Mouse (Mus musculus): Measurements from ENCODE around the gene Sptlc2. TPM values are rescaled to one million over a fixed set of nuclear protein-coding genes. Genes with fewer than 3 reads are reported as not detected.

Sptlc2 gene
- total and polyA plus RNA-seq, 2 experiments from 2014 or later: 32.8 to 86.9 TPM

DNA sequence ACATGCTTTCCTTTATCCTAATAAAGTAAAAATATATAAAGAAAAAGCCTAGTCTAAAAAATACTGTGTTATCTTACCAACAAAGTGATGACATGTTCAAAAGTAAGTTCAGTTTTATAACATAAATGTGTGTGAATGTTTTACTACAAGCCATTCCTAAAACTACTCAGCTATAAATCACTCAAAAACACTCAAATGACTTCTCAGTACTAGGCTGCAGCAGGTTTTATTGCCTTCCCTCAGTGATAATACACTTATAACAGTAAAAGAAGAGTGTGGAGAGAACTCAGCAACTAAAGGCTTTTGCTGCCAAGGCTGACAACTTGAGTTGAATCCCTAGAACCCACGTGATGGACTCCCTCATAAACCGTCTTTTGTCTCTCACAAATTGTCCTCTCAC lies 18.8 kb downstream of the Sptlc2 start:
- DNase-seq (ENCODE audit: low spot score): no peak
- H3K4me3 ChIP-seq (ENCODE audit: low read length): no peak overlapping the region

DNA sequence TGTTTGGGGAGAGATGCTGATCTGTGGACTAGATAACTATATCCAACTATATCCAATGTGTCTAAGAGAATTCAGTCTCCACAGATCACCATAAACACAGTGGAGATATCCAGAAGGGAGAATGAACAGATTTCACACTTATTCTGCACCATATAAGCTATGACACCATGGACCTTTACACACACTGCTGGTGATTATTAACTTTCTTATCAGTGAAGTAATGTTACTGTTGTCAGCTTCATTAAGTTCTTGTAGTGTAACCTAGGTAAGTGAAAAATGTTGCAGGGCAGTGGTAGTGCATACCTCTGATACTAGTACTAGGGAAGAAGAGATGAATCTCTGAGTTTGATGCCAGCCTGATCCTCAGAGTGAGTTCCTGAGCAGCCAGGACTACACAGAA lies 20.1 kb downstream of the Sptlc2 start:
- no peaks in the 10 kb centered on the region for H3K4me1 ChIP-seq (ENCODE audit: insufficient read depth, low read length)
- H3K4me3 ChIP-seq (ENCODE audit: low read length): no peak overlapping the region
- ATAC-seq: no peak
- no peaks in the 10 kb centered on the region for H3K9me3 ChIP-seq (ENCODE audit: low read length)
- H3K9ac ChIP-seq (replicated peaks; ENCODE audit: low read length): no peak overlapping the region
- no peak overlapping the region for H3K4me2 ChIP-seq (ENCODE audit: low read depth, low read length)
- no peak for TF ChIP-seq CTCF (IDR thresholded peaks at IDR 0.05; ENCODE audit: low read depth)
- peaks cover 12% of the 10 kb centered on the region for H3K36me3 ChIP-seq (ENCODE audit: insufficient read depth, low read length)
- DNase-seq (ENCODE audit: low spot score): no peak
- H3K27me3 ChIP-seq (ENCODE audit: insufficient read depth, low read length): no peaks in the 10 kb centered on the region
- H3K27ac ChIP-seq: no peak overlapping the region

More for the DNA sequence above, 18.8 kb downstream of the Sptlc2 start:
- H3K4me1 ChIP-seq (ENCODE audit: insufficient read depth, low read length): no peaks in the 10 kb centered on the region
- no peak for TF ChIP-seq CTCF (IDR thresholded peaks at IDR 0.05; ENCODE audit: low read depth)
- peaks cover 12% of the 10 kb centered on the region for H3K36me3 ChIP-seq (ENCODE audit: insufficient read depth, low read length)
- no peaks in the 10 kb centered on the region for H3K9me3 ChIP-seq (ENCODE audit: low read length)
- H3K9ac ChIP-seq (replicated peaks; ENCODE audit: low read length): no peak overlapping the region
- no peak for ATAC-seq
- no peak overlapping the region for H3K27ac ChIP-seq
- H3K4me2 ChIP-seq (ENCODE audit: low read depth, low read length): no peak overlapping the region
- H3K27me3 ChIP-seq (ENCODE audit: insufficient read depth, low read length): no peaks in the 10 kb centered on the region
- 74% methylated on average over 2 of the region's 2 CpGs for WGBS

DNA sequence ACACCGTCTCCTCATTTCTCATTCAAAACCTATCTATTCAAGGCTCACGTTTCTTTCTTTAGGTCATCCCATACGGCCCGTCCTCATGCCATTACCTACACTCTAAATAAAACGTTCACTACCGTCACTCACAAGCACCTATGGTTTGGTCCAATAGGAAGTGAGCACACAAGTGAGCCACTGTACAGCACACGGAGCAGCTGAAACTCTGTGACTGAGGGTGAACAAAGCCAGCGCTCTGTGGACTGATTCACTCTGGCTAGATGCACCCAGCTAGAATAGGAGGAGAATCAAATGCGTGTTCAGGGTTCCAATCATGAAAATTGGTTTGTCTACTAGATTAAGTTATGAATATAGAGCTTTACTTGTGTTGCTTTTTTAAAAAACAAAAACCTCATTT lies 22.5 kb downstream of the Sptlc2 start:
- no peak overlapping the region for H3K4me2 ChIP-seq (ENCODE audit: low read depth, low read length)
- H3K27ac ChIP-seq: no peak overlapping the region
- no peak overlapping the region for H3K4me3 ChIP-seq (ENCODE audit: low read length)
- H3K36me3 ChIP-seq (ENCODE audit: insufficient read depth, low read length): peaks cover 12% of the 10 kb centered on the region
- no peak overlapping the region for H3K9ac ChIP-seq (replicated peaks; ENCODE audit: low read length)
- H3K27me3 ChIP-seq (ENCODE audit: insufficient read depth, low read length): no peaks in the 10 kb centered on the region
- ATAC-seq (0 out of 2 replicates have a peak, but pooled peaks have one; percentile 61), DNase-seq (ENCODE audit: low spot score) (no peak)
- 76% methylated on average over 9 of the region's 9 CpGs for WGBS
- no peaks in the 10 kb centered on the region for H3K9me3 ChIP-seq (ENCODE audit: low read length)
- H3K4me1 ChIP-seq (ENCODE audit: insufficient read depth, low read length): no peaks in the 10 kb centered on the region
- no peak for TF ChIP-seq CTCF (IDR thresholded peaks at IDR 0.05; ENCODE audit: low read depth)

DNA sequence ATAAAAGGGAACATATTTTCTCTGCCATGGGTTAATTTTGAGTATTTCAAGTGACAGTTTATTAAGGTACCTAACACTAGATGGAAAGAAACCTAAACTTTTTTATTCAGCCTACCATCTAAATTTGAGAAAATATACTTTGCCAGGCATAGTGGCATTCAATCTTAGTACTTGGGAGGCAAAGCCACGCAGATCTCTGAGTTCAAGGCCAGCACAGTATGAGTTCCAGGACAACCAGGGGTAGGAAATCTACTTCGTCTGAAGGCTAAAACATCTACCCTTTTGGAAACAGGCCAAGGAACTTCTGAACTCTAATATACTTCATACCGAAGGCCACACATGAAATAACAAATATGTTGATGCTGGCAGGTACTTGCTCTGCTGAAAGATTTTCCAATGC lies 26.0 kb downstream of the Sptlc2 start:
- no peak overlapping the region for H3K9ac ChIP-seq (replicated peaks; ENCODE audit: low read length)
- H3K4me3 ChIP-seq (ENCODE audit: low read length): no peak overlapping the region
- no peaks in the 10 kb centered on the region for H3K9me3 ChIP-seq (ENCODE audit: low read length)
- no peaks in the 10 kb centered on the region for H3K36me3 ChIP-seq (ENCODE audit: insufficient read depth, low read length)
- no peak overlapping the region for H3K4me2 ChIP-seq (ENCODE audit: low read depth, low read length)
- no peak for TF ChIP-seq CTCF (IDR thresholded peaks at IDR 0.05; ENCODE audit: low read depth)
- no peaks in the 10 kb centered on the region for H3K4me1 ChIP-seq (ENCODE audit: insufficient read depth, low read length)
- ATAC-seq: no peak
- WGBS: 76% methylated on average over 3 of the region's 3 CpGs
- DNase-seq (ENCODE audit: low spot score): no peak
- H3K27ac ChIP-seq: no peak overlapping the region
- H3K27me3 ChIP-seq (ENCODE audit: insufficient read depth, low read length): no peaks in the 10 kb centered on the region

DNA sequence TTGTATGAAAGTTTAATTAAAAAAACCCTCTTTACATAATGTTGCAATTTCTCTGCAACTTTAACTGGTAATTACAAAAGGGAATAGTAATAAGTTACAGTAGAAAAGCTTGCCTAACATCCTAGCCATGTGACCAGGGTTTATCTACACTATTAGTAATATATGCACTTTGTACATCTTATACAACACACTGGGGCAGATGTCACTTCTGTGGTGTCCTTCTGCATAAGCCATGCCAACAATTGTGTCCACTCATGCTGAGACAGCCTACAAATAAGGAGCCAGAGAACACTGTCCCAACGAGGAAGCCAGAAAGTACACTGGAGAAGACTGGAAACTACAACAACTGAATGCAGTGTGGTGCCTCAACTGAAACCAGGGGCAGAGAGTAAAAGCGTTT lies 40.1 kb downstream of the Sptlc2 start:
- no peaks in the 10 kb centered on the region for H3K27me3 ChIP-seq (ENCODE audit: insufficient read depth, low read length)
- H3K4me3 ChIP-seq (ENCODE audit: low read length): no peak overlapping the region
- TF ChIP-seq CTCF (IDR thresholded peaks at IDR 0.05; ENCODE audit: low read depth): no peak
- H3K4me2 ChIP-seq (ENCODE audit: low read depth, low read length): no peak overlapping the region
- 82% methylated on average over 2 of the region's 2 CpGs for WGBS
- ATAC-seq (no peak), DNase-seq (ENCODE audit: low spot score) (no peak)
- no peak overlapping the region for H3K27ac ChIP-seq
- no peak overlapping the region for H3K9ac ChIP-seq (replicated peaks; ENCODE audit: low read length)
- peaks cover 6% of the 10 kb centered on the region; the same call in 1 of the 2 replicates for H3K36me3 ChIP-seq (ENCODE audit: insufficient read depth, low read length)
- H3K9me3 ChIP-seq (ENCODE audit: low read length): no peaks in the 10 kb centered on the region
- no peaks in the 10 kb centered on the region for H3K4me1 ChIP-seq (ENCODE audit: insufficient read depth, low read length)

DNA sequence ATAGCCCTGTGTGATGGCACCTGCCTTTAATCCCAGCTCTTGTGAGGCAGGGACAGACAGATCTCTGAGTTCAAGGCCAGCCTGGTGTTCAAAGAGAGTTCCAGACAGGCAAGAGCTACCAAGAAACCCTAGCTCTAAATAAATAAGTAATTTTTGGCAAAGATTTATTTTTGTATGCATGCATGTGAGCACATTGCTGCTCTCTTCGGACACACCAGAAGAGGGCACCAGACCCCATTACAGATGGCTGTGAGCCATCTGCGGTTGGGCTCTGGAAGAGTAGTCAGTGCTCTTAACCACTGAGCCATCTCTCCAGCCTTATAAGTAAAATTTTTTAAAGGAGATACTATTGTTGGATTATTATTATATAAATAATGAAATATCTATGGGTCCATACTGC lies 40.6 kb downstream of the Sptlc2 start:
- no peak overlapping the region for H3K9ac ChIP-seq (replicated peaks; ENCODE audit: low read length)
- 94% methylated on average over 2 of the region's 2 CpGs for WGBS
- no peak overlapping the region for H3K4me3 ChIP-seq (ENCODE audit: low read length)
- peaks cover 6% of the 10 kb centered on the region; the same call in 1 of the 2 replicates for H3K36me3 ChIP-seq (ENCODE audit: insufficient read depth, low read length)
- no peaks in the 10 kb centered on the region for H3K4me1 ChIP-seq (ENCODE audit: insufficient read depth, low read length)
- ATAC-seq (no peak), DNase-seq (ENCODE audit: low spot score) (no peak)
- H3K27me3 ChIP-seq (ENCODE audit: insufficient read depth, low read length): no peaks in the 10 kb centered on the region
- peak; percentile 29 for TF ChIP-seq CTCF (IDR thresholded peaks at IDR 0.05; ENCODE audit: low read depth)
- no peak overlapping the region for H3K27ac ChIP-seq
- no peak overlapping the region for H3K4me2 ChIP-seq (ENCODE audit: low read depth, low read length)
- no peaks in the 10 kb centered on the region for H3K9me3 ChIP-seq (ENCODE audit: low read length)

DNA sequence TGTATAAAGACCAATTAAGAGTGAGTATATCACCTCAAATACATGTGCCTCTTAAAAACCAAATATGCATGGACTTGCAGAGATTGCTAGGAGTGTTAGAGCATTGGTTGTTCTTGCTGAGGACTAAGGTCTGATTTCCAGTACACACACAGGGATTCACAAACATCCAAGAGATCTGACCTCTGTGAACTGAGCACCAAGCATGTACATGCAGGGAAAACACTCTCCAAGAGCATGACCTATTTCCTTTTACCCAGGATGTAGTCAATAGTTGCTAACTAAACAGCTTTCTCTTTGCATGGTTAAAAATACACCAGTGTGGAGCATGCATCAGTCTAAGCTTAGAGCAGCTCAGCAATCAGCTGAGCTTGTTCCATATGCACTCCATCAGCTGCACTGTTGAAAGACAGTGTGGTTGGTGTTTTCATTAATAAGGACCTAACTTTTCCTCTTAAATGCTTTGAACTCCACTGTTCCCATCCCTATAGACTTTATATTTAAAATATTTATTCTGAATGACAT lies 45.0 kb downstream of the Sptlc2 start:
- Histone ChIP-seq H3K36me3 (ENCODE audit: insufficient read depth, low read length) (peaks cover 6% of the 10 kb centered on the region; the same call in 1 of the 2 replicates), H3K27me3 (ENCODE audit: insufficient read depth, low read length) (no peaks in the 10 kb centered on the region), H3K27ac (no peak overlapping the region), H3K4me2 (ENCODE audit: low read depth, low read length) (no peak overlapping the region), H3K9me3 (ENCODE audit: low read length) (no peaks in the 10 kb centered on the region), H3K4me1 (ENCODE audit: insufficient read depth, low read length) (no peaks in the 10 kb centered on the region), H3K4me3 (ENCODE audit: low read length) (no peak overlapping the region), H3K9ac (replicated peaks; ENCODE audit: low read length) (no peak overlapping the region)
- no peak for ATAC-seq
- no peak for TF ChIP-seq CTCF (IDR thresholded peaks at IDR 0.05; ENCODE audit: low read depth)
- DNase-seq (ENCODE audit: low spot score): no peak

Measured in hindbrain, postnatal 0 days (tissue).